Mouse (Mus musculus): Measurements from ENCODE around the gene Atp5g2.
A peak's percentile ranks its signal among the peaks of the same experiment; 100 is the strongest.
"Not testable (repeated sequence)": the region's sequence is repeated elsewhere in the genome, so short reads cannot be mapped to it uniquely, and the experiment has no call there.

Atp5g2 gene

DNA sequence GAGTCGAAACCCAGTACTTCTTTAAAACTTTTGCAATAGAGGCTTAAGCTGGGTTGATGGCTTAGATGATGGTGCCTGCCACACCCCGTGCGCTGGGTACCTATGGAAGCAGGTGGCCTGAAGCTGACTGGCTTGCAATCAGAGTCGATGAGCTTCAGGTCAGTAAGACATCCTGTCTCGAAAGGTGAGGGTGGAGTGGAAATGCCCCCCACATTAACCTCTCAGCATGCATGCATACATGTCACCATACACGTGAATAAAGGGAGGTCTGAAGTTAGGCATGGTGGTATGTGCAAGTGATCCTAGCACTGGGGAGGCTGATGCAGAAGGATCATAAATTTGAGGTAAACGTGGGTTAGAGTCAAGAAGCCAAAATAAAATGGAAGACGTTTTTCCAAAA lies 2.6 kb downstream of the Atp5g2 start:
- no peak for DNase-seq (ENCODE audit: low spot score)

DNA sequence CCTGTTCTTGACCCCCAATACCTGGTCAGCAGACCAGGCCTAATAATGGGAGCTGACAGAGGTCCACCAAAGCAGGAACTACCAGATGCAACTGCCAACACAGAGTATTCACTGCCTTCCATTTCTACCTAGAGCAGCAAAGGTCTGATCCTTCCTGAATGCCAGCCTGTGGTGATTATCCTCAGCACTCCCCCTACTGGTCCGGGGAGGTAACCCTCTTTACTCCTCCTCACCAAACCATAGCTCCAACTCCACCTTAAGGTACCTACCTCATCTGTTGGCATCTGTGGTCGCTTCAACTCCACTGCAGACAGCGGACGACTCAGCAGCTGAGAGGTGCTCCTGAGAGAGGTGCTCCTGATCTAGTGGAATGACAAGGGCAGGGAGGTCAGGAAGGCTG lies 6.7 kb downstream of the Atp5g2 start:
- DNase-seq (ENCODE audit: low spot score): peak; percentile 55

DNA sequence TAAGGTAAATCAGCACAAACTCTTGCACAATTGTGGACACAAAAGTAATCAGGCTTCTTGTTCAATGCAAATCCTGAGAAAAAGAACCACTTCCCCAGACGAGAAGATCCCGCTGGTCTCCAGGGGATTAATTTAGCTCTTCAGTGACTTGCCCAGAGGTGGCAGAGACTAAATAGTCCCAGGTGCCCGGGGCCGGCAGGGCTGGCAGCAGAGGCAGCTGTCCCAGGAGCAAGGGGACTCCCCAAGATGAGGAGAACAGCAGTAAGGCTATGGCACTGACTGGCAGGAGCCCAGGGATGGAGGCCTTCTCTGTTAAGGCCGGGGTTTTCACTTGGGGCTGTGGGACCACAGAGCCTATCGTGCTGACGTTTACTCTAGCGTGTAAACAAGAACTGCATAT lies 8.3 kb downstream of the Atp5g2 start:
- DNase-seq (ENCODE audit: low spot score): no peak

DNA sequence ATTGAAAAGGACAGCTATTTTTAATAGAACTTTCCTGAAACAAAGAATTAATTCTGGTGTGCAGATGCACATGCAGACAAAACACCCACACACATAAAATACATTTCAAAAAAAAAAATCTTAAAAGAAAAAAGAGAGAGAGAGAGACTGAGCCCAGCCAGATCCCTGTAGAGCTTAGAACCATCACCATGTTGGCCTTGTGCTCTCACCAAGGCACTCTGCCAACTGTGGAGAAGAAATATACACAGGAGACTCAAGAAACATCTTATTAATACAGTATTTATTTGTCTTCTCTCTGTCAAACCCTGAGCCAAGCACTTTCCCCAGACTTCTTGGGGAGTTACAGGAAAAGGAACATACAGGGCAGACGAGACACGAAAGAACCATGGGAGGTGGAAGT lies 9.6 kb downstream of the Atp5g2 start:
- DNase-seq (ENCODE audit: low spot score): not testable (repeated sequence)

DNA sequence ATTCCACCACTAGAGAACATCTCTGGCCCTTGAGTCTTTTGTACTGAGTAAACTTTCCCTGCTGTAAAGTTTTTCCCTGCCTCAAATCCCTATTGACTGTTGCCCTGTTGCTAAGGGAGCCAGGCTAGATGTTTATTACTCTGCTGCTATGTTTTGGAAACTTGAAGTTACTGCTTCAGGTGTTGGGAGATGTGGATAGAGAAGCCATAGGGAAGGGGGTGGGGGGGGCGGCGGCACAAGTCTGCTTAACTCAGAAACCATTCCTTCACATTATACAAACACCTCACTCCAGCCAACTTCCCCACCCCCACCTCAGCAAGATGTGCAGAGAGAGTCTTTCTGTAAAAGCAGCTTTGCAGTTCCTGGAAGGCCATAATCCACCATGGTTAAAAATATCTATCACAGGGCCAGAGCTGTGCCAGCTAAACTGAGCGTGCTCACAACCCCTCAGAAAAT lies 14.2 kb downstream of the Atp5g2 start:
- DNase-seq (ENCODE audit: low spot score): no peak

DNA sequence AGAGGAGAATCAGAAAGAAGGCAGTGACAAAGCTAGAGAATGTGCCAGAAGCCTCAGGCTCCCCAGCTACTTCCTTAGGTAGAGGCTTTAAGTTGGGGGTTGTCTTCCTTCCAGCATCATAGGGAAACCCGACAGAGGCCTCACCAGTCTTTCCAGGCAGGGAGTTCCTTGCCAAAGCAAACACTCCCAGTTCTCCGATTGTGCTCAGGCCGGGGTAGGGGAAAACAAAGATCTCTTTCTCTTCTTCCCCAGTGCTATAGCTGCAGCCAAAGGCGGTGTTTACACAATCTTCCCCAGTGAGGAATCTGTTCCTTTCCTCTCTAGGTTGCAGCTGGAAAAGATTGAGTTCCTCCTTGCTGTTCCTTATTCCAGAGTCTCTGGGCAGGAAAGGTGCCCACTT lies 15.5 kb downstream of the Atp5g2 start:
- no peak for DNase-seq (ENCODE audit: low spot score)

DNA sequence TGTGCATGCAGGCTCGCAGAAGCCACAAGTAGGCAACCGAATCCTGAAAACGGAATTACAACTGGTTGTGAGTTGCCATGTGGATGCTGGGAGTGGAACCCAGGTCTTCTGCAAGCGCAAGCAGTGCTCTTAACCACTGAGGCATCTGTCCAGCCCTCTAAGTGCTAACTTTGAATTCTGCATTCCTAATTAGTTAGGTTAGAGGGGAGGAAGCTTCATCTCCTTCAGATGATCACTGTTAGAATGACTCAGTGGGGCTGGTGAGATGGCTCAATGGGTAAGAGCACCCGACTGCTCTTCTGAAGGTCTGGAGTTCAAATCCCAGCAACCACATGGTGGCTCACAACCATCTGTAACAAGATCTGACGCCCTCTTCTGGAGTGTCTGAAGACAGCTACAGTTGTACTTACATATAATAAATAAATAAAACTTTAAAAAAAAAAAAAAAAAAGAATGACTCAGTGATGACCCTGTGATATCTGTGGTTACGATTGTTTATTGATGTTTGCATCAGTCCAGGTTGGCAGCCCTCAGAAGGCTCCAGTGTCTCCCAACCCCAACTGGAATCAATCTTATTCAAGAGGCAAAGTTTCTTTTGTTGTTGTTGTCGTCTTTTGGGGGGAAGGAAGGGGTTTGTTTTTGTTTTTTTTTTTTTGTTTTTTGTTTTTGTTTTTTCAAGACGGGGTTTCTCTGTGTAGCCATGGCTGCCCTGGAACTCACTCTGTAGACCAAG lies 20.1 kb downstream of the Atp5g2 start:
- not testable (repeated sequence) for DNase-seq (ENCODE audit: low spot score)

DNA sequence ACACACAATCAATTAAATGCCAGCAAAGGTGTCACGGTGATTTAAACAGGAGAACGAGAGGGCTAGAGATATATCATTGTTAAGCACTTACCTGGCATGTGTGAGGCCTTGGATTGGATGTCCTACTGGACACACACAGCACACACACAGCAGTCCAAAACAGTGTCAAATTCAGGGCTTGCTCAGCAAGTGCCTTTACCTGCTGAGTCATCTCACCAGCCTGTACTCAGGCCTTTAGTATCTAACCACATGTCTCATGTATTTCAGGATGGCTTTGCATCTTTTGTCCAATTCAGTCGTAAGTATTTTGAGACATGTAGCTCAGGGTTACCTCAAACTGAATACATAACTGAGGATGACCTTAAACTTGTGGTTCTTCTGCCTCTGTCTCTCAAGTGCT lies 21.0 kb downstream of the Atp5g2 start:
- DNase-seq (ENCODE audit: low spot score): no peak

DNA sequence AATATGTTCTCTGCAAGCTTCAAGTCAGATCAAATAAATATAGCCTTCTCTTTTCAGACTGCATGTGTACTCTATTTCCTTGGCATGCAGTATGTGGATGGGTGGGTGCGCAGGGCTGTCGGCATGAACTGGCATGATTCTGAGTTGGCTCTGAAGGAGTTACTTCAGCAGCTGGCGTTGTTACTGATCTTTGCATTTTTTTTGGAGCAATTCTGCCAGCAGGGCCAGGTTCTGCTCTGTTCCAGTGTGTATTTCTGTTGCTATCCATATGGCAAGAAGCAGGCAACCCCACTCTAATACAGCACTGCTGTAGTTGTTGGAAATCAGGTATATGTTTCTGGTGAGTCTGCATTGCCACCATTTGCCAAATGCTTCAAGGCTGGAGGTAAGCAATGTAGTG lies 36.3 kb downstream of the Atp5g2 start:
- no peak for DNase-seq (ENCODE audit: low spot score)

DNA sequence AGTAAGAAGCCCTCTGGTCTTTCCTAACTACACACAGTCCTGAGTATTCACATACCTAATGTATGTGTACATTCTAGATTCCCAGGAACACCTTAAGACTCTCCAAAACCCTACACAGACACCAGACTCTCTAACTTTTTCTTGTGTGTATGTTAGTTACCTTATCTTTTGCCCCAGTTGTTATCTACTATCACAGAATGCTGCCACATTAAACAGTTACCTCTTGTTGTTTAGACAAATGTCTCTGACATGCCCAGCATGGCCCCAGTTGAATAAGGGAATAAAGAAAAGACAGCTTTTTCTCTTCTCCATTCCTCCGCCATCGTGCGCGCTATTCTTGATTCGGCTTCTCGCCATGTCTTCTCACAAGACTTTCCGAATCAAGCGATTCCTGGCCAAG lies 37.5 kb downstream of the Atp5g2 start:
- no peak for DNase-seq (ENCODE audit: low spot score)

DNA sequence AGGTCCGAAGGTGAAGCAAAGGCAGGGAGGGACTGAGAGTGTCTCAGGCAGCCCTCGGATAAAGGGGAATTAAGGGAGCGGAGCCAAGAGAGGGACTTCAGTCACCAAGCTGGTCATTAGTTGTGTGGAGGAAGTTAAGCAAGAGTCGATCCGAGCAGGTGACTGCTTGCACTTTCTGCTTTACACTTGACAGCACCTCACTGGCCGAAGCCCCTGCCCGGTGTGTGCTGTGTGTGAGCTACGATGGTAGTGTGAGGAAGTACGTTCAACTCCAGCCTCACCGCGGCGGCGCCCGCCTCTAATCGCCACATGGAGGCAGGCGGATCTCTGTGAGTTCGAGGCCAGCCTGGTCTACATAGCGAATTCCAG lies 46.5 kb downstream of the Atp5g2 start:
- DNase-seq (ENCODE audit: low spot score): no peak

DNA sequence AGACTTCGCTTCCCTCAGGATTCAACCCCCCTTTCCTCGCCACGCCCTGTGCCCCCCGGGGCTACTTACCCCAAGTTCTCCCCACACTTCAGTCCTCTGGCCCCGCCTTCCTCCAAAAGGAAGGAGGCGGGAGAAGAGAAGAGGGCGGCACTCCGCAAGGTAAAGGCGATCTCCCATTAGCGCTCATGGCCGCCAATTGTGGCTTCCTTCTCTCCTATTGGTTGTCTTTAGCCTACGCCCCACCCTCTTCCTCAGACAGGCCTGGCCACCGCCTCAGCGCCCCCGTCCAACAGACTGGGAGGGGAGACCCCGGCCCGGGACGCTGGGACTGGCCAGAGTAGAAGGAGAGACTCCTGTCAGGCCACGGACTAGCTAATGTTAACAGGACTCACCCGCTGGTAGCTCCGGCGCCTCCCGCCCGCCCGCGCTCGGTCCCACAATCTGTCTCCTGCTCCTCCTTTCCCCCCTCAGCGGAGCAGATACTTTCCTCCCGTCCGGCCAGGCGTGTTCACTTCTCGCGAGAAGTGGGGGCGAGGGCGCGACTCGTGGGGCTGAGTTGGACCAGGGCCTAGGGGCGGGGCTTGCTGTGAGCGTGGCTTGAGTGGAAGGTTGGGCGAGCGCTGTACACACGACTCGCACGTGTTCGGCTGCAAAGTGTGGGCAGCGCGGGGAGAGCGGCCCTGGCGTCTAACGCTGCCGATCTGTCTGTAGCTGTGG lies 47.0 kb downstream of the Atp5g2 start, which contains the start of the genes Gm28047 and Atf7:
Gm28047 (minus strand) TSS at position 98 of the 717 bp plus-strand sequence.
Atf7 (minus strand) TSS at position 495 of the 717 bp plus-strand sequence.
- peak; percentile 100 for DNase-seq (ENCODE audit: low spot score)

DNA sequence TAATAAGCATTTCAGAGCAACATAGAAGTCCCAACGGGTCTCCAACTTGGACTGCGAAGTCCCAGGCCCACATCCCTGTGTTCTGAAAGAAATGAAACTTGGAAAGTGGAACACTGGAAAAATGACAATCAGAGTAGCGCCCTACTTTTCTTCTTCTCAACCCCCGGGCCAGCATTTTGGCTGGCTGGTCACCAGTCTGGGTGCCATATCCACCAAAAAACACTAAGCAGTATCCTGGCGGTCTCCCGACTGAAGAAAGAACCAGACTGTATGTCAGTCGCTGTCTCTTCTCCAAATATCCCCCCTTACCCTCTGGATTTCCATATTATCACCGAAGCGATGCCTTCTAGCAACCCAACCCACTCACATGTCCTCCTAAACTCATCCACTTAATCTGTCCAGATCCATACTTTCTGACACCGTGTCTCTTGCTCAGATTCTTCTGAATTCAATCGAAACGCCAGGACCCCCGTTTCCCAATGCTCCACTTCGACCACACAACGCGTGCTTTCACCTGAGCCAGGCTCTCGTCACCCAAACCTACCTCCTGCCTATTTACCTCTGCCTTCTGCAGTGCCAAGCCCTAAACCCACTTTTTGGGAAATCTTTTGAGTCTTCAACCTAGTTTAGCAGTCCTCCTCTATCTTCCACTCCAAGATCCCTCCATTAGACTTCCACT lies 47.7 kb downstream of the Atp5g2 start:
- DNase-seq (ENCODE audit: low spot score): peak; percentile 11

DNA sequence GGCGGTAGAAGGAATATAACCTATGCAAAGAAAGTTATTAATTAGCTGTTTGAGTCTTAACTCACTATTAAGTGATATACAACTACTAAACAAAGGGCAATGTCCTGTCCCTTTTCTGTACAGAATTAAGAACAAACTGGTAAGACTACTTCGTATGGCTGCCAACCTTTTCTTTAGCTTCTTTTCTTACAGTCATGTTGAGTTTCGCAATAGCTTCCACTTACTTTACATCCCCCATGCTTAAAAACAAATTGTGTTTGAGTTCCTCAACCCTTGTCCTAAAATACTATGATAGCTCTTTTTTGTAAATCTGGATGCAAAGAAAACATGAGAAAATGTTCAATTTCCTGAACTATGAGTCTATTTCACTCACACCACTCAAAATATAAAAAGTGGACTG lies 49.0 kb downstream of the Atp5g2 start:
- no peak for DNase-seq (ENCODE audit: low spot score)

DNA sequence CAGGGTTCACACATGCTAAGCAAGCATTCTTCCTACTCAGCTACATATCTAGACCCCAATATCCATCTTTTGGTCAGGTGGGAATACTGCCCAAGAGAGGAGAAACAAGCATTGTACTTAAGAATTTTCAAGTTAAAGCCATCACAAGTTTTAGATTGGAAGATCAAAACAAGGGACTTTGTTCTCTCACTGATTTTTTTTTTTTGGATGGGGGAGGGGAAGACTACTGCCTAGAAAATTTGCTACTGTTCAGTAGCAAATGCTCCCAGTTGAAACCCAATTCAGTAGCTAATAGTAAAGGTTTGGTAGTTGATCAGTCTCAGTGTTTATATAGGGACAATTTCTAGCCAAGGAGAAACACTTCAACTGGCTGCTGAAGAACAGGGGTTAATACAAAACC lies 49.6 kb downstream of the Atp5g2 start:
- DNase-seq (ENCODE audit: low spot score): no peak

DNA sequence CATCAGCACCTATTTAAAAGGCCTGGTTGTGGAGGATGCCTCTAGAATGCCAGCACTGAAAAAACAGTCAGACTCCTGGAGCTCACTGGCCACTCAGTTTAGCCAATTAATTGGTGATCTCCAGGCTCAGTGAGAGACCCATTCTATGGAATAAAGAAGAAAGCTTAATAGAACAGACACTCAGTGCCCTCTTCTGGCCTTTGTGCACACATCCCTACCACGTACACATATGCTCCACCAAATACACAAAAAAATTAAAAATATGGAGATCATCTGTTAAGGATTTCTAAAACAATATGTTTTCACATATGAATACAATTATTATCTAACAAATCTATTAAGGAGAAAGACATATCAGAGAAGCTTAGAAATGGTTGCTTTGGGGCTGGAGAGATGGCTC lies 51.4 kb downstream of the Atp5g2 start:
- DNase-seq (ENCODE audit: low spot score): no peak

DNA sequence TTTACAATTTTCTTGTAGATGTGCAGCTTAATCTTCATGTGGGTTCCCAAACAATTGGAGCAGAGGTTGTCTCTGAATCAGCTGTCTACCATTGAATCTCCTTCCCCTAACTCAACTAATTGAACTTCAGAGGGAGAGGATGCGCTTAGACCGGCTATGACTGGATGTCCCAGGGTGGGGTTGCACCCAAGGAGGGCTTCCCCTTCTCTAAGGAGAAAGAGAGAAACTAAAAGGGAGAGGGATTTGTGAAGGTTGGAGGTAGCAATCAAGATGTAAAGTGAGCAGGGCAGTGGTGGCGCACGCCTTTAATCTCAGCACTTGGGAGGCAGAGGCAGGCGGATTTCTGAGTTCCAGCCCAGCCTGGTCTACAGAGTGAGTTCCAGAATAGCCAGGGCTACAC lies 52.7 kb downstream of the Atp5g2 start:
- DNase-seq (ENCODE audit: low spot score): no peak

DNA sequence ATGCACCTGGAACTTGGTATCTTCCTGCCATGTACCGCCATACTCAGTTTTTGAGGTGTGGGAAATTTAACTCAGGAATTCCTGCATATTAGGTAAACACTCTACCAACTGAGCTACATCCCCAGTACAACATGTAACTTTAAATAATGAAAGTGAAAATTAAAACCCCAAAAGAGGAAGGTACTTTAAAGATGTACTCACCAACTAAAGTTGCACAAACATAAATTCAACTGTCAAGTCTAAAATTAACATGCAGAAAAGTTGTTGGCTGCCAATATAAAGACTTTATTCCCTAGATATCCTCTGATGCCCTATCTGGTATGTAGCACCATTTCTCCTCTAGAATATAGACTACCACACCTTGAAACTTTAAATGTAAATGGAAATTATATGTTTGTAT lies 54.5 kb downstream of the Atp5g2 start:
- DNase-seq (ENCODE audit: low spot score): no peak

DNA sequence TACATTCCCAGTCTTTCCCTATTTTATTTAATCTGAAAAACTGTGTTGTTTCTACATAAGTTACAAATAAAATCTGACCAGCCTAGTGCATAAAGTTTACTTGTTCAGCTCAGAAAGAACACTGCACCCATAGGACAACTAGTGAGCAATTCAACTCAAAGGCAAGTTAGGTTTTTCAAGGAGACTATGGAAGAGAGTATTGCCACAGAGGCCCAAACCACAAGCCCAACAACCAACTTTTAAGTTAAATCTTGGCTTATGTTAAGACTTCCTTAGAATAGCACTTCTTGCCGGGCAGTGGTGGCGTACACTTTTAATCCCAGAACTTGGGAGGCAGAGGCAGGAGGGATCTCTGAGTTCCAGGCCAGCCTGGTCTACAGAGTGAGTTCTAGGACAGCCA lies 56.0 kb downstream of the Atp5g2 start:
- no peak for DNase-seq (ENCODE audit: low spot score)

DNA sequence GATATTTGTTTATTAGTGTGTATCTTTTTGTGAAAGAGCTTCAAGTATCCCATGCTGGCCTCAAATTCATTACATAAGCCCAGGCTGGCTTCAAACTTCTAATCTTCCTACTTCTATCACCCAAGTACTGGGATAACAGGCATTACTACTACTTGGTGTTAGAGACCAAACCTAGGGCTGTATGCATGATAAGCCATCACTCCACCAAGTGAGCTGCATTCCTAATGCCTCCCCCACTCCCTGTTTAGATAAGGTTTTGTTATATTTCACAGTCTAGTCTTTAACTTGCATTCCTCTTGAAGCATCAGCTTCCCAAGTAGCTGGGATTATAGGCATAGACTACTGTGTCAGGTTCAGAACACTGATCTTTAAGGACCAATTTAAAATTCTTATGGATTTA lies 57.9 kb downstream of the Atp5g2 start:
- no peak for DNase-seq (ENCODE audit: low spot score)

DNA sequence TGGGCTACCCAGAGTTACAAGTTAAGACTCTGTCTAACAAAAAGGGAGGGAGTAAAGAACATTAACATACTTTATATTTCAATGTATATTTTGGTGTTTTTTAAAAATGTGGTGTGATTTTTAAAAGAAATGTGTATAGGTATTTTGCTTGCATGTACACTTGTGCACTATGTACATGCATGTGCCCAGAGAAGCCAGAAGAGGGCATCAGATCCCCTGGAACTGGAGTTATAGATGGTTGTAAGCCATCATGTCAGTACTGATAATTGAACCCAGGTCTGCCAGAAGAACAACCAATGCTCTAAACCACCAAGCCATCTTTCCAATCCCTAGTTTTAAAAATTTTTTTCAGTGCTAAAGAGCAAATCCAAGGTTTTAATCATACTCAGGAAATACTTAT lies 59.2 kb downstream of the Atp5g2 start:
- DNase-seq (ENCODE audit: low spot score): no peak

All from urinary bladder, postnatal 25 days (tissue).